Mouse (Mus musculus) brain, embryonic 18.5 days (tissue): ENCODE measurements at regions not wholly inside any gene's neighbourhood (a gene's known extent, or its start where the extent isn't known, plus 50 kb on each side); places are given as distances from the start of the nearest gene placed in this dataset.

ENCODE experiments used
- DNase-seq: peaks from one replicate; pipeline ENCODE4 v3.0.0-alpha.2; 2012; ENCODE audit warnings: low read depth, low spot score

DNA sequence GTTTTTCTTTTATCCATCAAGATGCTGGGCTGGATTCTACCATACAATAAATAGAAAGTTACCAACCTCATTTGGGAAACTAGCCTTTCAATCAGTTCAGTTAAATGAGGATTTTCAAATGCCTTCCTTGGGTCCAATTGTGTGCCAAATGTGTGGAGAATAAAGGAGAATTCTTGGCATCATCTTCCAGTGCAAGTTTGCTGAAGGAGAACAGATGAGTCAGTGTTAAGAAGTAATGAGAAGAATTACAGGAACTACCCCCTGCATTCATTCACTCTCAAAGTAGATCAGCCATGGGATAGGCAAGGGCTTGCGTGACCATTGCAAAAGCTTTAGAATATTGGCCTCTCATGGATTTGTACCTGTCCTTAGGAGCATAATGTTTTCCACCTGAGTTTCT is 193.4 kb upstream of the Man1a start:
- DNase-seq: no peak

- no peak for DNase-seq
These were observed 192.9 kb upstream of the Man1a start for GRCm38 (mm10) chr10:54269354-54269753.

- no peak for DNase-seq
These were observed 190.2 kb upstream of the Man1a start for GRCm38 (mm10) chr10:54266656-54267055.

GRCm38 (mm10) chr10:54254874-54255641 is 178.6 kb upstream of the Man1a start:
- DNase-seq: no peak

DNA sequence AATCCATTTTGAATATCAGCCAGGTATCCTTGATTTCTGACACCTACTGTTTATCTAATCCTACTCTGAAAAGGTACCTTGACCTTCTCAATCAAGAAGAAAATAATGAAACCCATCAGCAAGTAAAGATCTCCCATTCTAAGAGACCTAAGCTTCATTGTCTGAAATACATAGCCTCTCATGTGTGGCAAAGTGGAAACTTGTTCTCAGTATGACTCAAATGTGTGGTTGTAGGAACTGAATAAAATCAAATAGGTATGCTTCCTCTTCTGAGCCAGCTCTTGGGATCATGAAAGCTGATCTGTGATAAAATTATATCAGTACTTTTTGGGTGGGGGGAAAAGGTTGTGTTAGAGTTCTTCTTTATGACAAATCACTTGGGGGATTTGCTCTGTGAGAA is 168.6 kb upstream of the Man1a start:
- DNase-seq: no peak

- DNase-seq: no peak
These were observed 126.0 kb upstream of the Man1a start for GRCm38 (mm10) chr10:54202362-54202761.

GRCm38 (mm10) chr10:54201727-54202126 is 125.3 kb upstream of the Man1a start:
- no peak for DNase-seq

GRCm38 (mm10) chr10:54182670-54183069 is 106.3 kb upstream of the Man1a start:
- DNase-seq: no peak

GRCm38 (mm10) chr10:54169320-54169719 is 92.9 kb upstream of the Man1a start:
- DNase-seq: peak; percentile 3

- no peak for DNase-seq
These were observed 84.8 kb upstream of the Man1a start for GRCm38 (mm10) chr10:54161091-54161742.

- no peak for DNase-seq
These were observed 77.5 kb upstream of the Man1a start for GRCm38 (mm10) chr10:54153928-54154327.

GRCm38 (mm10) chr10:54132634-54133033 is 56.2 kb upstream of the Man1a start:
- no peak for DNase-seq
